Mouse (Mus musculus) neural tube, embryonic 15.5 days (tissue): ENCODE data around the gene Tm9sf1. TPM values are rescaled to one million over a fixed set of nuclear protein-coding genes. Genes with fewer than 3 reads are reported as not detected.

Experiments
- ATAC-seq: fragments of 200-750 bp; cut with Nextera tagmentation; 2 replicates; pipeline ENCODE4 v1.8.0; 2017; ENCODE audit warnings: mild to moderate bottlenecking, moderate TSS enrichment, moderate library complexity; ENCODE audit not compliant: low FRiP score
- H3K27ac ChIP-seq: fragments of 300-500 bp; sonication (generic); replicated peaks from 2 replicates; pipeline ENCODE4 v1.5.1; 2015; ENCODE audit warnings: mild to moderate bottlenecking, inconsistent platforms
- H3K27me3 ChIP-seq: fragments of 300-500 bp; sonication (generic); replicated peaks from 2 replicates; pipeline ENCODE4 v1.6.1; 2015; ENCODE audit warnings: inconsistent platforms
- H3K36me3 ChIP-seq: fragments of 300-500 bp; sonication (generic); 2 replicates; pipeline ENCODE4 v1.6.1; 2015; ENCODE audit warnings: inconsistent platforms
- H3K4me1 ChIP-seq: fragments of 300-500 bp; sonication (generic); 2 replicates; pipeline ENCODE4 v1.6.1; 2015; ENCODE audit warnings: inconsistent platforms
- H3K4me2 ChIP-seq: fragments of 300-500 bp; sonication (generic); 2 replicates; pipeline ENCODE4 v1.6.1; 2015; ENCODE audit warnings: inconsistent platforms, mild to moderate bottlenecking, moderate library complexity
- H3K4me3 ChIP-seq: fragments of 300-500 bp; sonication (generic); replicated peaks from 2 replicates; pipeline ENCODE4 v1.5.1; 2015; ENCODE audit warnings: mild to moderate bottlenecking, inconsistent platforms
- H3K9ac ChIP-seq: fragments of 300-500 bp; sonication (generic); replicated peaks from 2 replicates; pipeline ENCODE4 v1.6.1; 2015; ENCODE audit warnings: mild to moderate bottlenecking, inconsistent platforms
- H3K9me3 ChIP-seq: fragments of 300-500 bp; sonication (generic); replicated peaks from 2 replicates; pipeline ENCODE4 v1.6.1; 2016; ENCODE audit warnings: inconsistent platforms
- WGBS: fragments of 180-500 bp; shearing (Covaris S2); methylation state at CpG from one replicate; pipeline ENCODE4 v1.1.7; 2015; ENCODE audit warnings: mixed read lengths; 5-methylcytosine and 5-hydroxymethylcytosine counted together
- polyA plus RNA-seq: library from polyadenylated mRNA; unstranded; fragments of >200 nt; fragmentation: Nextera tagmentation; extraction: Ambion mirVana; gene quantifications from 2 replicates; pipeline ENCODE4 v1.2.1, GENCODE M21; 2015

Tm9sf1 gene
- polyA plus RNA-seq = 62.6 and 72.5 TPM in 2 replicates

DNA sequence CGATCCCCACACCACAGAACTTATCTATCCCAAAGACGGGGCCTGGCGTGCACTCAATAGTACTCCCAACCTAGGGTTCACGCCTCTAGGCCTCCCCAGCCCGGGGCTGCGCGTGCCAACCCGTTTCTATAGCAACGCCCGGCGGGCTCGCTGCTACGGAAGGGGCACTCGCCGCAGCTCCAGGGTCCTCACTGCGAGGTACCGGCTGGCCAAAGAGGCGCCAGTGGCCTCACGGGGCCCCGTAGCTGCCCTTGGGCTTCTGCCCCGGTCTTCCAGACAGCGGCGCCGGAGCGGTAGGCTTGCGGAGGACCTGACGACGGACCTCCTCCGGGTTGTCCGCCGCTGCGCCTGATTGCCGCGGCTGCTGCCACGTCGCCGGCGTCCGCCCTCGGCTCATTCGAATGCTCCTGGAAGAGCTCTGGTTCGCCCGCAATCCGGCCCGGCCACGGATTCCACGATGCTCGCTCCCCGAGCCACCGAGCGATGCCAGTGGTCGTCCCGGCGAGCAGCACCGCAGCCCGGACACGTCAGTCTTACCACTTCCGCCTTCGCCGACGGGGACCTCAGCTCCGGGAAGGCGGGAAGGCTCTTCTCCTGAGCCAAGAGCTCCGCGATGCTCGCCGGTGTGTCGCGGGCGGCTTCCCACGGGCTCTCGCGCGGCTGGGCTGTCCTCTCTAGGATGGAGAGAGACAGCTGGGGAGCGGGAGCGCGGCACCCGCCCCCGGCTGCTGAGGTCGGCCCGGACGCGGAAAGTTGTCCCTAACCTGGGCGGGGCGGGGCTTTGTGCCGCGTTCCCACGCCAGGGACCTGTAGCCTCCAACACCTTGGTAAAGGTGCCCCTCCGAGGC lies at the start of gene Tm9sf1:
Gene Tm9sf1, minus strand, starts transcription at position 747 of the 848 bp plus-strand sequence.
- H3K36me3 ChIP-seq = peaks cover 29% of the 10 kb centered on the region
- peak; percentile 90 for ATAC-seq
- H3K4me2 ChIP-seq = peak within 1 kb of the TSS; percentile 84
- H3K27me3 ChIP-seq = no peaks in the 10 kb centered on the region
- H3K4me1 ChIP-seq = peaks cover 31% of the 10 kb centered on the region
- peak within 1 kb of the TSS; percentile 79 for H3K9ac ChIP-seq
- peak within 1 kb of the TSS; percentile 99 for H3K27ac ChIP-seq
- H3K9me3 ChIP-seq = no peaks in the 10 kb centered on the region
- peak within 1 kb of the TSS; percentile 98 for H3K4me3 ChIP-seq
- WGBS = under 1% methylated on average over 89 of the region's 89 CpGs

DNA sequence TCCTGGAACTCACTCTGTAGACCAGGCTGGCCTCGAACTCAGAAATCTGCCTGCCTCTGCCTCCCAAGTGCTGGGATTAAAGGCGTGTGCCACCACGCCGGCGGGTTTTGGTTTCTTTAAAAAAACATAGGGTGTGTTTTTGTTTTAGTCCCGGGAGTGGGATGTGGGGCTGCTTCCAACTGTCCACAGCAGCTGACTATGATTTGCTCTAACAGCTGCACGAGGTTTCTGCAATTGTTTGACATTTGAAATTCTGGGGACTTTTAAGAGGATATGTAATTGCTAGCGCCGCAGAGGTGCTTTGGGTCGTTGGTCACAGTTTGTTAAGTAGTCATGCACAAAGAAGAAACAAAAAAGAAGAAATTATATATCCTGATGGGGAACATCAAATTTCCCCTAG lies 45.8 kb upstream of the Tm9sf1 start:
- WGBS = 86% methylated on average over 10 of the region's 10 CpGs
- no peaks in the 10 kb centered on the region for H3K27me3 ChIP-seq
- ATAC-seq = no peak
- H3K4me1 ChIP-seq = no peaks in the 10 kb centered on the region
- H3K27ac ChIP-seq = no peak overlapping the region
- H3K36me3 ChIP-seq = no peaks in the 10 kb centered on the region
- H3K4me3 ChIP-seq = no peak overlapping the region
- H3K4me2 ChIP-seq = no peak overlapping the region
- no peaks in the 10 kb centered on the region for H3K9me3 ChIP-seq
- no peak overlapping the region for H3K9ac ChIP-seq

DNA sequence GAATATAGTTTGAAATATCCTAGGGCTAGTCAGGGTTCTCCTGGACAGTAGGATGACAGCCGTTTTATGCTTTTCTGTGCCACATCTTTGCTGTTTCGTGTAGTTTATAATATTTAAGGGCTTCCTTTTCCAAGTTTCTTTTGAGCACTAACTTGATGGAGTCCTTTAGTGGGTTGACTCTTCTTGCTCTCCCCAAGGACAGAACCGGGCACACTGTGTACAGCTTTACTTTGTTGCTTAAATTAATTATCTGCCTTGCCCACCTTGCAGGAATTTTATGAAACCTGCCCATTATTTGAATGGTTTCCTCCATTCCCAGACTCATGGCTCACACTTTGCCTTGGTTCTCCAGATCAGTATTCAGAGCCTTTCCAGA lies 38.5 kb upstream of the Tm9sf1 start:
- Histone ChIP-seq H3K9ac (peak overlapping the region; percentile 66; the same call in 1 of the 2 replicates), H3K4me3 (peak overlapping the region; percentile 73), H3K4me1 (peaks cover 15% of the 10 kb centered on the region), H3K36me3 (peaks cover 31% of the 10 kb centered on the region), H3K27me3 (no peaks in the 10 kb centered on the region), H3K4me2 (peak overlapping the region; percentile 94), H3K27ac (peak overlapping the region; percentile 82), H3K9me3 (no peaks in the 10 kb centered on the region)
- 10% methylated on average over 3 of the region's 3 CpGs for WGBS
- ATAC-seq = peak; percentile 31

DNA sequence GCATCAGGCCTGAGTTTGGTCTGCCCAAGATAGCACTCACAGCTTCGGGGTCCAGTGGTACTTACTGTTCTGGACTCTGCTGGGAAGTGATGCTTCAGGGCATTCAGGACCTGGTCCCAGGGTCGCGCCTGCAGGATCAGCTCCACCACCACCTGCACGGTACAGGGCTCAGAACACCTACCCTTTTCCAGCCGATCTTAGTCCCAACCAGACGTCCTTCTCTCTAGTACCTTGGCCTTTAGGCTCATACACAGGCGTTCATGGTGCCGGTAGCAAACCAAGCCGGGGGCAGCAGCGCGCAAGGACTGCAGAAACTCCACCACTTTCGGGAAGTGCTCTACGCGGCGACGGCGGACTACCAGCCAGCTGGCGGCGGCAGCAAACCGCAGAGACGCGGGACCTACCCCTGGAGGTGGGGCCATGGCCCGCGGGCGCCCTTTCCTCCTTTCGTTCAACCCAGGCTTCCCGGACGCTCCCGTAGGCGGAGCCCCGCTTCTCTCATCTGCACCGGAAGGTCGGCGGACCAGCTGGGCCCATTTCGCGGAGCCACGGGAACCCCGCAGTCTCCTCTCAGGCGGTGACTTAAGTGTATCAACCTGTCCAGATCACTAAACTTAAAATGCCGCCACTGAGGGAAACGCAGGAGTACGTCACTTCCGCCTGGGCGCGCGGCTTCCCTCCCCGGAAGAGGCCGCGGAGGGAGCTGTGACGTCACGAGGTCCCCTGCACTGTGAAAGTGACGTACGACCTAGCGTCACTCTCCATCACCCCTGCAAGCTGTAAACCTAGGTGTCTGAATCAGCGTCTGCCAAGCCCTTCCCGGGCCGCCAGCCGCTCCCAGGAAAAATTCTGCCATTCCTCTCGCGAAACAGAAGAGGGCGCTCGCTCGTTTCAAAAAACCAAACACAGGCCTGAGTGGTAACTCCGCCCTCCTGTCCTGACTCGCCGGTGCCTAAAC lies 37.8 kb upstream of the Tm9sf1 start, which contains the start of gene Tinf2:
Gene Tinf2, minus strand, starts transcription at position 661 of the 958 bp plus-strand sequence.
- H3K4me3 ChIP-seq = peak within 1 kb of the TSS; percentile 73
- ATAC-seq = peak; percentile 99
- H3K4me1 ChIP-seq = peaks cover 15% of the 10 kb centered on the region
- no peaks in the 10 kb centered on the region for H3K27me3 ChIP-seq
- H3K9ac ChIP-seq = peak within 1 kb of the TSS; percentile 66
- WGBS = under 1% methylated on average over 66 of the region's 66 CpGs
- H3K9me3 ChIP-seq = no peaks in the 10 kb centered on the region
- peak within 1 kb of the TSS; percentile 82 for H3K27ac ChIP-seq
- H3K4me2 ChIP-seq = peak within 1 kb of the TSS; percentile 94
- peaks cover 37% of the 10 kb centered on the region for H3K36me3 ChIP-seq

DNA sequence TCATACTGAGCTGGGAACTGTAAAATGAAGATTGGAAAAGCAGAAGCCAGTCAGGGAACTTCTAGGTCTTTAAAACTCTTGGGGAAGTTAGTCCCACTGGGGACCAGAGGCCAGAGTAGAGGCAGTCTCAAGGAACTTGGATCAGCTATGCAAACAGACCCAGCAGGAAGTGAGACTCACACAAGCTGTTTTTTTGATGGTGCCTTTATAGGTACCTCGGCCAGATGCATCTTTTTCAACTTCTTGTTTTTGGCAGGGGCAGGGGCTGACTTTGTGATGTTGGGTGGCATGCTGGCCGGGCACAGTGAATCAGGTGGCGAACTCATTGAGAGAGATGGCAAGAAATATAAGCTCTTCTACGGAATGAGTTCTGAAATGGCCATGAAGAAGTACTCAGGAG lies 34.0 kb upstream of the Tm9sf1 start:
- H3K9ac ChIP-seq = no peak overlapping the region
- 91% methylated on average over 4 of the region's 4 CpGs for WGBS
- H3K4me1 ChIP-seq = peaks cover 19% of the 10 kb centered on the region
- H3K27me3 ChIP-seq = no peaks in the 10 kb centered on the region
- no peak overlapping the region for H3K4me3 ChIP-seq
- H3K27ac ChIP-seq = no peak overlapping the region
- ATAC-seq = no peak
- no peak overlapping the region for H3K4me2 ChIP-seq
- no peaks in the 10 kb centered on the region for H3K9me3 ChIP-seq
- H3K36me3 ChIP-seq = peaks cover 44% of the 10 kb centered on the region

DNA sequence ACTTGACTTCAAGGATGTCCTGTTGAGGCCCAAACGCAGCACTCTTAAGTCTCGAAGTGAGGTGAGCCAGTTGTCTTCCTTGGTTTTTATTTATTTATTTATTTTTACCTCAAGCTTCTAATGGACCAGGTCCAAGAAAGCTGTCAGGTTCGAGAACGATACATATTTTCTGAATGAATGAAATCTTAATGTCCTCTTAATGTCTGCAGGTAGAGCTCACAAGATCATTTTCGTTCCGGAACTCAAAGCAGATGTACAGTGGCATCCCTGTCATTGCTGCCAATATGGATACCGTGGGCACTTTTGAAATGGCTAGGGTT lies 29.1 kb upstream of the Tm9sf1 start:
- Histone ChIP-seq H3K4me1 (peaks cover 27% of the 10 kb centered on the region), H3K9ac (peak overlapping the region; percentile 58)
- ATAC-seq = no peak

DNA sequence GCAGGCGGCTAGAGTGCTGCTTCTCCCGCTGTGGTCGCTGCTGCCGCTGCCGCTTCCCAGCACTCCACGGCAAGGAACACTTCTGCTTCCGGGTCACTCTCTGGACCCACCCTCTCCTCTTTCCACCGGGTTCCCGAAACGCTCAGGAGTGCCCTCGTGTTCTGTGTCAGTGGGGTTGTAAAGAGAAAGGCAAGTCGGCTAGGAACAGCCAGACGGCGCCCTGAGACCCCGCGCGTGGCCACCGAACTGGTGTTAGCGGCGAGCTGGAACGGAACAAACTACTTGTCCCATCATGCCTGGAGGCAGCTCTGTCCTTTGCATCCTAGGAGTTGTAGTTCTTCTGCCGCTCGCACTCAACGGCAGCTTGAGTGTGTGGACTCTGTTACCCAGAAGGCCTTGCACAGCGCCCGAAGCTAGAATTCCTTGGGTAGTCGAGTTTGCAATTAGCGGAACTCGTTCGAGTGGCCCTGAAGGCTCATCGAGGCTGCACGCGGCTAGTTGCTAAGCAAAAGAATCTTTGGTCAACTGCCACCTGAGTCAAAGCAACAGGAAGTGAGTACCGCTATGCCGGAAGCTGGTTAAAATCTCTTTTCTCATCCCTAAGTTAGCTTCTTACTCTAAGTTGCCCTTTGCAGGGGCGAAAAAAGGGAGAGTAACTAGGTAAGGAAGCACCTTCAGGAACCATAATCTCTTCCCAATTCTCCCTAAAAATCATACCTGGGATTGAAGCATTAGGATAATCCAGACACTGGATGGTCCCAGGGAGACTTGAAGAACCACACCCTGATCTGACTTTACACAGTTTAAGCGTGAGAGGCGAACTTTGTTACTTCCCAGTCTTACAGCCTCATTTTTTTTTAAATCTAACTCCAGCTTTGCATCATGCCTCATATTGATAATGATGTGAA lies 28.5 kb upstream of the Tm9sf1 start, which contains the start of the genes Gmpr2 and Nedd8:
Gene Gmpr2, plus strand, starts transcription at position 109 of the 908 bp plus-strand sequence.
Gene Nedd8, minus strand, starts transcription at position 292 of the 908 bp plus-strand sequence.
- peak within 1 kb of the TSS; percentile 92 for H3K4me3 ChIP-seq
- whole genome bisulfite sequencing = under 1% methylated on average over 38 of the region's 38 CpGs
- peak; percentile 97 for ATAC-seq

More for the DNA sequence above, 29.1 kb upstream of the Tm9sf1 start:
- H3K27ac ChIP-seq = peak overlapping the region; percentile 94; the same call in 1 of the 2 replicates
- no peaks in the 10 kb centered on the region for H3K27me3 ChIP-seq
- H3K4me3 ChIP-seq = peak overlapping the region; percentile 92
- peaks cover 25% of the 10 kb centered on the region for H3K36me3 ChIP-seq
- 83% methylated on average over 7 of the region's 7 CpGs for WGBS
- H3K9me3 ChIP-seq = no peaks in the 10 kb centered on the region
- H3K4me2 ChIP-seq = peak overlapping the region; percentile 91

DNA sequence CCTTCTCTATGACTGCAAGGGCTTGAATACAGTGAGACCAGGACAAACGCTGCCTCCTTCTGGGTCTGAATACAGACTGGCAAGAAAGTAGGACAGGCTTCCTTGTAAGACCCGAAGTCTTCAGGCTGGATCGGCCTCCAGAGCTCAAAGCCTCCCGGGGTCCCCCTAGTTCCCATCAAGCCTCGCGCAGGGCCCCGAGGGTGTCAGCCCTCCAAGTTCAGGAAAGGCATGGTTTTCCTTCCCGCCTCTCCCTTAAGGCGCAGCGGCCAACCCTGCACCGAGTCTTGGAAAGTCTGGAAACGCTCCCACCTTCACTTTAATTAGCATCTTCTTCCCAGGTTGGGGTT lies 27.9 kb upstream of the Tm9sf1 start:
- ATAC-seq = peak; percentile 75
- WGBS = 0% methylated on average over 12 of the region's 12 CpGs

More for the DNA sequence above, 28.5 kb upstream of the Tm9sf1 start, which contains the start of the genes Gmpr2 and Nedd8:
- peaks cover 27% of the 10 kb centered on the region for H3K4me1 ChIP-seq
- peak within 1 kb of the TSS; percentile 91 for H3K4me2 ChIP-seq
- H3K27ac ChIP-seq = peak within 1 kb of the TSS; percentile 94
- H3K36me3 ChIP-seq = peaks cover 19% of the 10 kb centered on the region
- H3K9ac ChIP-seq = peak within 1 kb of the TSS; percentile 70
- no peaks in the 10 kb centered on the region for H3K27me3 ChIP-seq
- H3K9me3 ChIP-seq = no peaks in the 10 kb centered on the region

DNA sequence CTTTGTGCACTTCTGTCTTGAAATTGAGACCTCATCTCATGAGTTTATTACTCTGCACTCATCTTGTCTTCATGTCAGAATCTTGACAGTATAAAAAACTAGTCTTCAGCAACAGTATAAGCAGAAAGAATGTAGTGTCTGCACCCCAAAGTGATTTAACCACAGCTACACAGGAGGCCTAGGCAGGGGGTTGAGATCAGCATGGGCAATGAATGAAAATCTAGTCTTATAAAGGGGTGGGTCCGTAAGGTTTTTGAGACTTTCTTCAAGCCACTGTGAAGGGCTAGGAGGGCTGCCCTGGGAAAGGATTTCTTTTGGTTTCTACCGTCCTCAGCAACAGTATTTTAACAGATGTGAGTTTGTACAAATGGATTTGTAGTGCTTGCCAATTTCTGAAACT lies 17.0 kb upstream of the Tm9sf1 start:
- Histone ChIP-seq H3K36me3 (peaks cover 34% of the 10 kb centered on the region), H3K4me2 (peak overlapping the region; percentile 61), H3K27me3 (no peaks in the 10 kb centered on the region), H3K27ac (no peak overlapping the region), H3K9me3 (no peaks in the 10 kb centered on the region), H3K9ac (no peak overlapping the region), H3K4me1 (peaks cover 16% of the 10 kb centered on the region), H3K4me3 (peak overlapping the region; percentile 56)
- ATAC-seq = peak; percentile 22; the same call in 1 of the 2 replicates
- WGBS = 57% methylated on average over 2 of the region's 2 CpGs

More for the DNA sequence above, 27.9 kb upstream of the Tm9sf1 start:
- Histone ChIP-seq H3K4me3 (peak overlapping the region; percentile 92), H3K27ac (peak overlapping the region; percentile 94), H3K4me1 (peaks cover 27% of the 10 kb centered on the region), H3K36me3 (peaks cover 16% of the 10 kb centered on the region), H3K4me2 (peak overlapping the region; percentile 91), H3K27me3 (no peaks in the 10 kb centered on the region), H3K9me3 (no peaks in the 10 kb centered on the region), H3K9ac (peak overlapping the region; percentile 70)

DNA sequence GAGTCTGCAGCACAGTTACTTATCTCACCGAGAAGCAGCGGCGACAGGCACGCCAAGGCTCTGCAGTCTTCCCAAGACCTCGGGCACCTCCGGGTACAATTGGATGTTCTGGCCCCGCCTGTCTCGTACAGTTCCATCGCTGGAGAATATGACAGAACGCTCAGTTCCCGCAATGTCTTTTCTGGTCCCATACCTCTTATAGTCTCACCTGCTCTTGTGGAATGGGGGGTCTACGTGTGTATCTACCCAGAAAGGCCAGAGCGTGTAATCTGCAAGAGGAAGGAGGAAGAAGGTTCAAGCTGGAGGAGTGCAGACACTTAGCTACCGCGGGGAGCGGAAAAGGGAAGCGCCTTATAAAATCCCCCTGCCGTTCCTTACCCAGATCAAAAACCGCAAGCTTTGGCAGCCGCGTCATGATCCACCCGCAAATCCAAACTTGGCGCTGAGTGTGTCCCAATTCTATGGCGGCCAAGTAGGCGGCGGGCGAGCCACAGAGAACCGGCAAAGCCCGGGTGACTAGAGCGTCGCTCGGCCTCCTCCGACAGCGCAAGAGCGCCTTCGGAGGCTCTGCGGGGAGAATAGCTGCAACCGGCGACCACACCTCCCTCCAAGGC lies 16.5 kb upstream of the Tm9sf1 start, which contains the start of gene Mdp1:
Gene Mdp1, minus strand, starts transcription at position 549 of the 614 bp plus-strand sequence.
- Histone ChIP-seq H3K4me3 (peak within 1 kb of the TSS; percentile 56), H3K4me1 (peaks cover 16% of the 10 kb centered on the region), H3K4me2 (peak within 1 kb of the TSS; percentile 61), H3K27me3 (no peaks in the 10 kb centered on the region), H3K27ac (peak within 1 kb of the TSS; percentile 79), H3K36me3 (peaks cover 34% of the 10 kb centered on the region), H3K9ac (peak within 1 kb of the TSS; percentile 58), H3K9me3 (no peaks in the 10 kb centered on the region)
- peak; percentile 96 for ATAC-seq
- under 1% methylated on average over 39 of the region's 39 CpGs for WGBS
